In the genomic region with DNA sequence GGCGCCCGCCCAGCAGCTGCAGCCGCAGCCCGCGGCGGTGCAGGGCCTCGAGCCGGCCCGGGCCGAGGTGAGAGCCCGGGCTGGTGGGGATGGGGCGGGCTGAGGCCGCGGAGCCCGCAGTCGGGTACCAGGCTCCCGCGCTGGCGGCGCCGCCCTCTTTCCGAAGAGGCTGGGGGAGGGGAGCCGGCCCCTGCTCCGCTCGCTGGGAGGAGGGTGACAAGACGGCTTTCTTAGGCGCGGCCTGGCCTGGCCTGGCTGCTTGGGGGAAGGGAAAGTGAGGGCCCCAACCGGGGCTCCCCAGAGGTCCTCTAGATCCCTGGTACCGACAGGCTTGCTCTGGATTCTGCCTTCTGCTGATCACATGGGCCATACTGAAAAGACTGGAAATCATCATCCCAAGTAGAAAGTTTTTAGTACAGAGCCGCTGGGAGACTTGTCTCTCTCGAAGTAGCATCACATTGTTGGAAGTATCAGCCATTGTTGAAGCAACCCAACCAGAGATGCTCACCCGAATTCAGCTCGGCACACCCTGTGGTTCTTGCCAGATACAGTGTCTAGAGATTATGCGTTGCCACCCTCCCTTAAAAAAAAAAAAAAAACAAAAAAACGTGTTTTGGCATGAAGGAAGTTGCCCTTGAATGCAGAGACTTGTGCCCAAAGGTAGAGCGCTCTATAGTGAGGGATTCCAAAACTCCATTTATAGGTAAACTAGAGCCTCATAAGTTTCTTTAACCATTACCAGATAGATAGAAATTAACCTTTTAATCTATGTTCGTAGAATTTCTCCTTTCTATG, we compare ENCODE assay signal across 8 mouse cellular contexts. TPM values are rescaled to one million over a fixed set of nuclear protein-coding genes. Genes with fewer than 3 reads are reported as not detected.
DNase-seq lines count a peak whose midpoint lies in the region; ATAC-seq lines count a peak whose summit lies in the region.

No protein-coding gene starts in this region.

- H3K4me1 ChIP-seq in intestine, embryonic 16.5 days (ENCODE audit: control insufficient read depth, insufficient read depth, low read length) = peaks cover 27% of the 10 kb centered on the region
- H3K4me1 ChIP-seq in limb, embryonic 13.5 days = peaks cover 45% of the 10 kb centered on the region
- H3K4me1 ChIP-seq in midbrain, embryonic 14.5 days (ENCODE audit: control insufficient read depth, insufficient read depth, low read length) = peaks cover 17% of the 10 kb centered on the region

- H3K27ac ChIP-seq in intestine, embryonic 16.5 days (ENCODE audit: low read length) = peak overlapping the region; percentile 96
- peak overlapping the region; percentile 97 for H3K27ac ChIP-seq in limb, embryonic 13.5 days
- H3K27ac ChIP-seq in midbrain, embryonic 14.5 days (replicated peaks; ENCODE audit: low read depth, low read length) = peak overlapping the region; percentile 94

- H3K27me3 ChIP-seq in intestine, embryonic 16.5 days (replicated peaks; ENCODE audit: control insufficient read depth, insufficient read depth, low read length) = no peaks in the 10 kb centered on the region
- no peaks in the 10 kb centered on the region for H3K27me3 ChIP-seq in limb, embryonic 13.5 days
- H3K27me3 ChIP-seq in midbrain, embryonic 14.5 days (ENCODE audit: control insufficient read depth, insufficient read depth, low read length) = no peaks in the 10 kb centered on the region

- ATAC-seq in granulocyte monocyte progenitor cell, adult 5-6 weeks (replicated peaks; ENCODE audit: poor library complexity, severe bottlenecking) = peak; percentile 28
- peak; percentile 90 for ATAC-seq in intestine, embryonic 16.5 days
- ATAC-seq in limb, embryonic 13.5 days (ENCODE audit: low FRiP score, low read depth) = peak; percentile 80
- ATAC-seq in midbrain, embryonic 14.5 days (ENCODE audit: low FRiP score, low TSS enrichment) = peak; percentile 88

- WGBS in intestine, embryonic 16.5 days = 3% methylated on average over 38 of the region's 38 CpGs
- 4% methylated on average over 38 of the region's 38 CpGs for WGBS in limb, embryonic 13.5 days
- WGBS in midbrain, embryonic 14.5 days = 4% methylated on average over 37 of the region's 38 CpGs

- peak overlapping the region; percentile 98 for H3K9ac ChIP-seq in intestine, embryonic 16.5 days (ENCODE audit: low read depth, low read length)
- H3K9ac ChIP-seq in limb, embryonic 13.5 days = peak overlapping the region; percentile 96
- peak overlapping the region; percentile 90 for H3K9ac ChIP-seq in midbrain, embryonic 14.5 days (replicated peaks; ENCODE audit: low read length)

- peak overlapping the region; percentile 95 for H3K4me3 ChIP-seq in intestine, embryonic 16.5 days (ENCODE audit: low read length)
- peak overlapping the region; percentile 97 for H3K4me3 ChIP-seq in limb, embryonic 13.5 days
- peak overlapping the region; percentile 89 for H3K4me3 ChIP-seq in midbrain, embryonic 14.5 days (replicated peaks; ENCODE audit: low read depth, low read length)

- no peaks in the 10 kb centered on the region for H3K9me3 ChIP-seq in intestine, embryonic 16.5 days (ENCODE audit: control insufficient read depth, low read length)
- H3K9me3 ChIP-seq in limb, embryonic 13.5 days = no peaks in the 10 kb centered on the region
- H3K9me3 ChIP-seq in midbrain, embryonic 14.5 days (ENCODE audit: control insufficient read depth, low read length) = no peaks in the 10 kb centered on the region

- H3K36me3 ChIP-seq in intestine, embryonic 16.5 days (ENCODE audit: control insufficient read depth, insufficient read depth, low read length) = no peaks in the 10 kb centered on the region
- H3K36me3 ChIP-seq in limb, embryonic 13.5 days = peaks cover 11% of the 10 kb centered on the region; the same call in 1 of the 2 replicates
- no peaks in the 10 kb centered on the region for H3K36me3 ChIP-seq in midbrain, embryonic 14.5 days (ENCODE audit: control insufficient read depth, insufficient read depth, low read length)

- H3K4me2 ChIP-seq in intestine, embryonic 16.5 days (ENCODE audit: low read depth, low read length) = peak overlapping the region; percentile 89
- peak overlapping the region; percentile 75 for H3K4me2 ChIP-seq in limb, embryonic 13.5 days (replicated peaks)
- H3K4me2 ChIP-seq in midbrain, embryonic 14.5 days (ENCODE audit: low read length) = peak overlapping the region; percentile 84

- peak; percentile 44 to 56 for DNase-seq in left cerebral cortex, adult 18-20 months (ENCODE audit: low spot score in 2 of 2)
- no peak for DNase-seq in left cerebral cortex, adult 11 months (ENCODE audit: low spot score)
- peak; percentile 86 for DNase-seq in embryo, embryonic 9.5 days (ENCODE audit: extremely low spot score)
- DNase-seq in midbrain, embryonic 14.5 days = peak; percentile 84
- peak; percentile 49 to 60 for DNase-seq in spleen, adult 18-20 months

RNA-seq across cellular contexts. Expression of gene Tmem165, which starts 0.8 kb away (rescaled TPM):
- total RNA-seq in left cerebral cortex, adult 18-20 months (2021) = 10 to 100 TPM; 32.5 to 35.3 TPM
- total RNA-seq in granulocyte monocyte progenitor cell, adult 5-6 weeks (2014; fragmentation: Nextera tagmentation) = 98.5 and 105 TPM in 2 replicates
- total RNA-seq in granulocyte monocyte progenitor cell, adult 5-6 weeks (2017) = 133 and 147 TPM in 2 replicates
- polyA plus RNA-seq in intestine, embryonic 16.5 days (2015; fragmentation: Nextera tagmentation; extraction: Ambion mirVana) = 58.8 and 60.5 TPM in 2 replicates
- 108 and 111 TPM in 2 replicates for polyA plus RNA-seq in limb, embryonic 13.5 days (2015; fragmentation: Nextera tagmentation; extraction: Ambion mirVana)
- 47.6 and 58.2 TPM in 2 replicates for polyA plus RNA-seq in midbrain, embryonic 14.5 days (2014; fragmentation: Nextera tagmentation; extraction: Ambion mirVana)

RNA-seq across cellular contexts. Expression of gene Srd5a3, which starts 44.4 kb away (rescaled TPM):
- total RNA-seq in left cerebral cortex, adult 18-20 months (2021) = 10 to 100 TPM; 19.1 to 22.7 TPM
- 36.0 and 38.7 TPM in 2 replicates for total RNA-seq in granulocyte monocyte progenitor cell, adult 5-6 weeks (2014; fragmentation: Nextera tagmentation)
- 34.8 and 40.6 TPM in 2 replicates for total RNA-seq in granulocyte monocyte progenitor cell, adult 5-6 weeks (2017)
- 40.8 and 43.0 TPM in 2 replicates for polyA plus RNA-seq in intestine, embryonic 16.5 days (2015; fragmentation: Nextera tagmentation; extraction: Ambion mirVana)
- polyA plus RNA-seq in limb, embryonic 13.5 days (2015; fragmentation: Nextera tagmentation; extraction: Ambion mirVana) = 35.5 and 36.9 TPM in 2 replicates
- 10.8 and 14.6 TPM in 2 replicates for polyA plus RNA-seq in midbrain, embryonic 14.5 days (2014; fragmentation: Nextera tagmentation; extraction: Ambion mirVana)

Comparison
In these comparisons a context has a peak if more than half of its experiments do, and no peak if none do; other contexts are left out.
1. ATAC-seq: peak in every context shown above with its lines; median percentile 90 in intestine, embryonic 16.5 days; 88 in midbrain, embryonic 14.5 days; 80 in limb, embryonic 13.5 days; 28 in granulocyte monocyte progenitor cell, adult 5-6 weeks.